In genomic region chr9:4631910-4632309, GRCm38 (mm10) we compare ENCODE assay signal across 21 mouse cellular contexts.
"Had no signal": no experiment of that assay in that cellular context is flagged by ENCODE, and none has a peak within 500 bp of the region (broad histone marks: within the 10 kb centered on the region; RNA-seq: fewer than 3 reads in every experiment).

No protein-coding gene starts in this region.

- H3K27ac ChIP-seq: heart, embryonic 10.5 days; hindbrain, embryonic 10.5 days; hindbrain, embryonic 12.5 days; hindbrain, embryonic 14.5 days; intestine, embryonic 15.5 days; layer of hippocampus, adult 2 months; limb, embryonic 10.5 days; limb, embryonic 12.5 days; liver, embryonic 13.5 days had no signal

- DNase-seq: gastrocnemius, postnatal 10 days; gastrocnemius, postnatal 25 days; heart, adult 18-20 months; heart, postnatal 10 days; heart, postnatal 4 days; kidney, adult 18-20 months; kidney, adult 8-10 months; kidney, postnatal 10 days; kidney, postnatal 25 days; kidney, postnatal 4 days; liver; liver, embryonic 13.5 days had no signal

- H3K4me3 ChIP-seq: heart, embryonic 10.5 days; heart, embryonic 12.5 days; hindbrain, embryonic 10.5 days; hindbrain, embryonic 12.5 days; intestine, embryonic 15.5 days; layer of hippocampus, adult 2 months; limb, embryonic 10.5 days; limb, embryonic 12.5 days; liver, embryonic 13.5 days had no signal
